Mouse (Mus musculus) stomach, postnatal 0 days (tissue): ENCODE data around the gene Kcnn3. TPM values are rescaled to one million over a fixed set of nuclear protein-coding genes. Genes with fewer than 3 reads are reported as not detected.

ENCODE experiments used
- ATAC-seq: fragments of 200-750 bp; cut with Nextera tagmentation; 2 replicates; pipeline ENCODE4 v1.8.0; 2017; ENCODE audit not compliant: low FRiP score, low TSS enrichment
- DNase-seq: peaks from one replicate; pipeline ENCODE4 v3.0.0-alpha.2; 2016; ENCODE audit warnings: low spot score
- H3K27ac ChIP-seq: fragments of 300-500 bp; sonication (generic); replicated peaks from 2 replicates; pipeline ENCODE4 v1.5.1; 2014; ENCODE audit warnings: mild to moderate bottlenecking, control low read depth
- H3K27me3 ChIP-seq: fragments of 300-500 bp; sonication (generic); 2 replicates; pipeline ENCODE4 v1.6.1; 2014; ENCODE audit warnings: low read length; ENCODE audit not compliant: control insufficient read depth, insufficient read depth
- H3K36me3 ChIP-seq: fragments of 300-500 bp; sonication (generic); 2 replicates; pipeline ENCODE4 v1.6.1; 2014; ENCODE audit warnings: low read length, mixed read lengths; ENCODE audit not compliant: control insufficient read depth, insufficient read depth
- H3K4me1 ChIP-seq: fragments of 300-500 bp; sonication (generic); replicated peaks from 2 replicates; pipeline ENCODE4 v1.6.1; 2014; ENCODE audit warnings: antibody characterized with exemption; ENCODE audit not compliant: control insufficient read depth, insufficient read depth
- H3K4me2 ChIP-seq: fragments of 300-500 bp; sonication (generic); replicated peaks from 2 replicates; pipeline ENCODE4 v1.6.1; 2014; ENCODE audit warnings: low read depth, mild to moderate bottlenecking, control low read depth, moderate library complexity
- H3K4me3 ChIP-seq: fragments of 300-500 bp; sonication (generic); 2 replicates; pipeline ENCODE4 v1.5.1; 2014; ENCODE audit warnings: low read depth, low read length, control low read depth
- H3K9ac ChIP-seq: fragments of 300-500 bp; sonication (generic); 2 replicates; pipeline ENCODE4 v1.6.1; 2014; ENCODE audit warnings: mild to moderate bottlenecking, low read length, control low read depth, mixed read lengths
- H3K9me3 ChIP-seq: fragments of 300-500 bp; sonication (generic); 2 replicates; pipeline ENCODE4 v1.6.1; 2016; ENCODE audit warnings: low read length; ENCODE audit not compliant: control insufficient read depth
- CTCF ChIP-seq: IDR thresholded peaks from 2 replicates; pipeline ENCODE4 v1.5.1; 2016; ENCODE audit warnings: antibody characterized with exemption, low read depth, mild to moderate bottlenecking, moderate library complexity
- EP300 ChIP-seq: optimal IDR thresholded peaks from 2 replicates; pipeline ENCODE3; 2016; ENCODE audit warnings: antibody characterized with exemption
- WGBS: fragments of 180-500 bp; shearing (Covaris S2); extraction: QIAGEN DNeasy Blood & Tissue Kit; methylation state at CpG from one replicate; pipeline ENCODE4 v1.1.7; 2014; 5-methylcytosine and 5-hydroxymethylcytosine counted together
- polyA plus RNA-seq: library from polyadenylated mRNA; unstranded; fragments of >200 nt; fragmentation: Nextera tagmentation; extraction: Ambion mirVana; gene quantifications from 2 replicates; pipeline ENCODE4 v1.2.1, GENCODE M21; 2015

The Kcnn3 gene
- polyA plus RNA-seq, 1 experiment from 2014 or later = 4.5 TPM

DNA sequence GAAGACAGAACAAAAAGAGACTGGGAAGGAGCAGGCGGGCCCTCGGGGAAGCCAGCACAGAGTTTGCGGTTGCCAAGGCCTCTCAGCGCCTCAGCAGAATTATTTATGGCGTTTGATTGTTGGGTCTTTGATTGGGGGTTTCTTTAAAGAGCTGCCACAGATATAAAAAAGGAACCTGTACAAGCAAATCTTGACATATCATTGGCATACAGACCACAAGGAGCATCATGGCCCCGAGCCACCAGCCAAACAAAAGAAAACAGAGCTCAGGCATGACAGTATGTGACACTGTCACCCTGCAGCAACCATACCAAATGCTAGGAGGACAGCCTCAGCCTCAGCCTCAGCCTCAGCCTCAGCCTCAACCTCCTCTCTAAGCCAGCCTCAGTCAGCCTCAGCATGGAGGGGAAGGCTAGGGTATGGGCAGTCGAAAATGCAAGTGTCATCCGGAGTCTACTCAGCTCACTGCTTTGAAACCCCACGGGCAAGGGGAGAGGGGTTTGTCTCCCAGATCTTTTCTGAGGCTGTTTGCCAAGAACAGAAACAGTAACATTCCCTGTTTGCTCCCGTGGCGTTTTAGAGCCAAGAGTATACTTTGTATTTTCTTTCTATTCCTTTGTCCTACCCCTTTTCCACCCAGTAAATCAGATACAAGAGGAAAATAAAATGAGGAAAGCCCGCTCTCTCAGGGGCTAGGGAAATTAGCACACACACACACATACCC, 133.4 kb downstream of the Kcnn3 start:
- Histone ChIP-seq H3K4me1 (no peaks in the 10 kb centered on the region), H3K9ac (no peak overlapping the region), H3K9me3 (no peaks in the 10 kb centered on the region), H3K4me3 (no peak overlapping the region), H3K36me3 (no peaks in the 10 kb centered on the region), H3K27me3 (no peaks in the 10 kb centered on the region), H3K4me2 (no peak overlapping the region), H3K27ac (no peak overlapping the region)
- DNase-seq (no peak), ATAC-seq (no peak)
- 66% methylated on average over 12 of the region's 12 CpGs for WGBS
- no peak for TF ChIP-seq CTCF
- TF ChIP-seq EP300 = no peak

DNA sequence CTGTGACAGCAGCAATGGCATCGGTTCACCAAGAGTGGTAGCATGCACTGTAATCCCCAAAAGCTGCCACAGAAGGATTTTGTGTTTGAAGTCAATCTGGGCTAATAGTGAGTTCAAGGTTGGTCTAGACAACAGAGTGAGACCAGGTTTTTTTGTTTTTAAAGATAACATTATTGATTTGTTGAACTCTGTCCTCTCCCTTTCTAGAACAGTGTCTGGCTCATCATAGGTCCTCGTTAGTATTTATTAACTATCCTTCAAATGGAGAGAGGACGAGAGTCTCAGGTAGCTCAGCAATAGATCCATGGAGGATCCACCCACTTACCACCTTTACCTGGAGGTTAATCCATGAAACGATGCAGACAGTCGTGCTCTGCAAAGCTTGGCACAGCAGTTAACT, 137.1 kb downstream of the Kcnn3 start:
- Histone ChIP-seq H3K27me3 (no peaks in the 10 kb centered on the region), H3K27ac (no peak overlapping the region), H3K4me3 (no peak overlapping the region), H3K4me2 (no peak overlapping the region), H3K4me1 (no peaks in the 10 kb centered on the region), H3K36me3 (no peaks in the 10 kb centered on the region), H3K9me3 (no peaks in the 10 kb centered on the region), H3K9ac (no peak overlapping the region)
- no peak for ATAC-seq
- WGBS = 79% methylated on average over 5 of the region's 5 CpGs
- no peak for DNase-seq
- TF ChIP-seq EP300 (no peak), CTCF (no peak)

DNA sequence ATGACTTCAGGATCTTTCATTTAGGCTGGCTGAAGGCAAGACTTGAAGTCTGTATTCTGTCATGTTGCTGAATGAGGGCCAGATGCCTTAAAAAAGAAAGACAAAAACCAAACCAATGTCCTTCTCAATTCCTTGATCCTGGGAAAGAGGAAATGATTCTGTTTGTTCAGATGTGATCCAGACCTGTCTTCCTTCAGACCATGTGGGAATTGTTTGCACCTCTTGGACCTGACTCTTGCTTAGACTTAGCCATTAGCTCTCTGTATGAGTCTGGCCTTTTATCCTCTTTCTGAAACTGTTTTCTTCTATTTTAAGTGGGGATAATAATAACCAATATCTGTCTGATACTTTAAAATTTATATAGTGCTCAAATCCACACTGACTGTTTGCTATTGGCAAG, 138.5 kb downstream of the Kcnn3 start:
- no peak for DNase-seq
- H3K9ac ChIP-seq = no peak overlapping the region

DNA sequence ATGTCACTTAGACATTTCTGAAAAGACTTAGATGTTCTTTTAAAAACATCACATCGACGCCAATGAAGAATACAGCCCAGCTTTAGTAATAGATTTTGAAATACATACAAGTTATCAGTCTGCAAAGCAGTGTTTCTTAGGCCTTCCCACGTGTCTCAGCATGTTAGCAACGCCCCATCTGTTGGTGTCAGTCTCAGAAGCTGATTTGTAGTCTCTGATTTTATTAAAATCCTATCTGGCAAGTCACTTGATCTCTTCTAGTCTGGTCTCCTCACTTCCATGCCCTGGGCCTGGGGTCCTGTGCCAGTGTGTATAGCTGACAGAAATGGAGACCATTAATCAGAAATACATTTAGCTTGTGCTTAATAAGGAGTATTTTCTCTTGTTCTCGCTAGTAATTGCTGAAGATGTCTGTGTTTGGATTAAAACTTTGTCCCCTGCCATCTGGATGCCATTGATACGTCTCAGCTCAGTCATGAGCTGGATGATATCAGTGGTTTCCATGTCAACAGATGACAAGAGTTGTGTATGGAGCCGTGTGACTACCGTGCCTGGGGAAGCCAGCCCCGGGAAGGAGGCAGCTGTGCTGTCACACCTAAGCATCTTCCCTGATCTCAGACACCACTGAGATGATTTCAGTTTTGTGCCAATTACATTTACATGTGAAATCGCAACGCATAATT, 140.1 kb downstream of the Kcnn3 start:
- H3K27me3 ChIP-seq = no peaks in the 10 kb centered on the region
- no peak overlapping the region for H3K9ac ChIP-seq
- 59% methylated on average over 11 of the region's 11 CpGs for WGBS
- ATAC-seq (no peak), DNase-seq (no peak)
- TF ChIP-seq CTCF (no peak), EP300 (no peak)
- H3K4me3 ChIP-seq = no peak overlapping the region
- no peaks in the 10 kb centered on the region for H3K36me3 ChIP-seq
- no peaks in the 10 kb centered on the region for H3K4me1 ChIP-seq
- no peak overlapping the region for H3K27ac ChIP-seq
- no peaks in the 10 kb centered on the region for H3K9me3 ChIP-seq
- no peak overlapping the region for H3K4me2 ChIP-seq

More for the DNA sequence above, 138.5 kb downstream of the Kcnn3 start:
- Histone ChIP-seq H3K4me3 (no peak overlapping the region), H3K27me3 (no peaks in the 10 kb centered on the region), H3K4me2 (no peak overlapping the region), H3K27ac (no peak overlapping the region), H3K9me3 (no peaks in the 10 kb centered on the region), H3K36me3 (no peaks in the 10 kb centered on the region), H3K4me1 (no peaks in the 10 kb centered on the region)
- no peak for TF ChIP-seq CTCF
- TF ChIP-seq EP300 = no peak
- ATAC-seq = no peak

DNA sequence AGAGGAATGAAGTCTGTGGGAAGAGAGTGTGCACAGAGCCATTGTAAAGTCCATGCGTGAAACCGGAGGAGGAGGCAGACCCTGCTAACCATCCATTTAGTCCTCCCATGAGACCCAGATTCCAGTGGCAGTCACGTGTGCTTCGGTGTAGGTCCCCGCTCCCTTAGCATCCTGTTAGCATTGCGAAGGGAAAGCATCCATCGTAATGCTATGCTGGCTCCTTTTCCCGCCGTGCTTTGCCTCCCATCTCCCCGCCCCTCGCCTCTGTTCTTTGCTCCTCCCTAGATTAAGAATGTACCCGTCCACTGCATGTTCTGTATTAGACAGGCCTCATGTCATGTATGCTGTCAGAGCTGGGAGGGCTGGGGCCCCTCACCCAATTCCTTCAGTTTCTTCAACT, 144.8 kb downstream of the Kcnn3 start:
- no peak for TF ChIP-seq EP300
- TF ChIP-seq CTCF = no peak
- Histone ChIP-seq H3K4me2 (no peak overlapping the region), H3K9me3 (no peaks in the 10 kb centered on the region), H3K36me3 (no peaks in the 10 kb centered on the region), H3K27ac (no peak overlapping the region), H3K27me3 (no peaks in the 10 kb centered on the region), H3K4me1 (no peaks in the 10 kb centered on the region), H3K4me3 (no peak overlapping the region), H3K9ac (no peak overlapping the region)
- WGBS = 52% methylated on average over 12 of the region's 12 CpGs
- DNase-seq (no peak), ATAC-seq (no peak)

DNA sequence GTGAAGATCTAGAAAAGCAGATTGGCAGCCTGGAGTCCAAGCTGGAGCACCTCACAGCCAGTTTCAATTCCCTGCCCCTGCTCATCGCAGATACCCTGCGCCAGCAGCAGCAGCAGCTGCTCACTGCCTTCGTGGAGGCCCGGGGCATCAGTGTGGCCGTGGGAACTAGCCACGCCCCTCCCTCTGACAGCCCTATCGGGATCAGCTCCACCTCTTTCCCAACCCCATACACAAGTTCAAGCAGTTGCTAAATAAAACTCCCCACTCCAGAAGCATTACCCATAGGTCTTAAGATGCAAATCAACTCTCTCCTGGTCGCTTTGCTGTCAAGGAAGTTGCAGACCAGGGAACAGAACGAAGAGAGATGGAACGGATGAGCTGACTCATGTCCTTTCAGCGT, 147.2 kb downstream of the Kcnn3 start:
- no peak overlapping the region for H3K4me3 ChIP-seq
- no peak overlapping the region for H3K27ac ChIP-seq
- WGBS = 26% methylated on average over 11 of the region's 11 CpGs
- no peaks in the 10 kb centered on the region for H3K27me3 ChIP-seq
- H3K9me3 ChIP-seq = no peaks in the 10 kb centered on the region
- H3K4me2 ChIP-seq = no peak overlapping the region
- no peak overlapping the region for H3K9ac ChIP-seq
- DNase-seq (no peak), ATAC-seq (no peak)
- no peaks in the 10 kb centered on the region for H3K36me3 ChIP-seq
- H3K4me1 ChIP-seq = no peaks in the 10 kb centered on the region
- TF ChIP-seq CTCF = no peak
